17 mouse cellular contexts compared by ENCODE assay signal in the genomic region with DNA sequence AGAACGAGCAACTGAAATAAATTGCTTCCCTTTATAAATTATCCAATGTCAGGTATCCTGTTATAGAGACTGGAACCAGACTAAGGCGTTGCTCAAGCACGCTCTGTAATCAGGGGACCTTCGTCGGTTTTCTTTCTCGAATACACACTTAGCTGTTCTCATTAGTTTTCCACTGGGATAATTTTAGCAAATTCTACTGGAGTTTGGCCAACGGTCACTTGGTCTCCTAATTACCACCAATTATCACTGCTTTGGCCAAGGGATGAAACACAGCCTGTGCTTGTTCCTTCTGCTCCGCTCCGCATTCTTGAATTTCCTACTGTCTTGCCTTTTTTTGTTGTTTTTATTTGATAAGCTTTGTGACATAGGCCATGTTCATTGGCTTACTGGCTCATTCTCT.
"Had no signal": no experiment of that assay in that cellular context is flagged by ENCODE, and none has a peak within 500 bp of the region (broad histone marks: within the 10 kb centered on the region; RNA-seq: fewer than 3 reads in every experiment).

No protein-coding gene starts in this region.

- H3K4me3 ChIP-seq: kidney, embryonic 15.5 days; liver, embryonic 13.5 days; neural tube, embryonic 12.5 days had no signal

- H3K27ac ChIP-seq: kidney, embryonic 15.5 days; liver, embryonic 13.5 days; neural tube, embryonic 12.5 days had no signal

- H3K27me3 ChIP-seq: kidney, embryonic 15.5 days; liver, embryonic 13.5 days; neural tube, embryonic 12.5 days had no signal

- H3K9me3 ChIP-seq: kidney, embryonic 15.5 days; liver, embryonic 13.5 days; neural tube, embryonic 12.5 days had no signal

- H3K4me1 ChIP-seq: kidney, embryonic 15.5 days; liver, embryonic 13.5 days; neural tube, embryonic 12.5 days had no signal

- H3K36me3 ChIP-seq: kidney, embryonic 15.5 days; liver, embryonic 13.5 days; neural tube, embryonic 12.5 days had no signal

- DNase-seq: kidney, adult 11 months; kidney, adult 8-10 months; kidney, postnatal 10 days; kidney, postnatal 4 days; liver, embryonic 13.5 days; lung, adult 2 months; lung, postnatal 14 days; lung, postnatal 4 days; midbrain, embryonic 14.5 days; right cerebral cortex, adult 18-20 months; right cerebral cortex, postnatal 14 days; right cerebral cortex, postnatal 4 days; thymus, adult 2 months; thymus, postnatal 14 days; thymus, postnatal 4 days had no signal
